Mouse (Mus musculus) lung, postnatal 0 days (tissue): Measurements from ENCODE around the gene Nfatc2. TPM values are rescaled to one million over a fixed set of nuclear protein-coding genes. Genes with fewer than 3 reads are reported as not detected.

ENCODE experiments used
- ATAC-seq: fragments of 200-750 bp; cut with Nextera tagmentation; 2 replicates; pipeline ENCODE4 v1.8.0; 2017; ENCODE audit warnings: moderate library complexity
- DNase-seq: peaks from one replicate; pipeline ENCODE4 v3.0.0-alpha.2; 2016; ENCODE audit warnings: low spot score
- H3K27ac ChIP-seq: fragments of 300-500 bp; sonication (generic); 2 replicates; pipeline ENCODE4 v1.5.1; 2014; ENCODE audit warnings: antibody characterized with exemption, mild to moderate bottlenecking, low read length, mixed read lengths
- H3K27me3 ChIP-seq: fragments of 300-500 bp; sonication (generic); replicated peaks from 2 replicates; pipeline ENCODE4 v1.6.1; 2014; ENCODE audit warnings: low read length, mixed read lengths; ENCODE audit not compliant: insufficient read depth
- H3K36me3 ChIP-seq: fragments of 300-500 bp; sonication (generic); 2 replicates; pipeline ENCODE4 v1.6.1; 2014; ENCODE audit warnings: low read length, mixed read lengths; ENCODE audit not compliant: insufficient read depth
- H3K4me1 ChIP-seq: fragments of 300-500 bp; sonication (generic); 2 replicates; pipeline ENCODE4 v1.6.1; 2014; ENCODE audit warnings: antibody characterized with exemption, low read depth, low read length, mixed read lengths; ENCODE audit not compliant: insufficient read depth
- H3K4me2 ChIP-seq: fragments of 300-500 bp; sonication (generic); replicated peaks from 2 replicates; pipeline ENCODE4 v1.6.1; 2014; ENCODE audit warnings: low read depth, mild to moderate bottlenecking, low read length, moderate library complexity, mixed read lengths
- H3K4me3 ChIP-seq: fragments of 300-500 bp; sonication (generic); 2 replicates; pipeline ENCODE4 v1.5.1; 2014; ENCODE audit warnings: low read depth, low read length
- H3K9ac ChIP-seq: fragments of 300-500 bp; sonication (generic); replicated peaks from 2 replicates; pipeline ENCODE4 v1.6.1; 2014; ENCODE audit warnings: low read depth, mild to moderate bottlenecking
- H3K9me3 ChIP-seq: fragments of 300-500 bp; sonication (generic); 2 replicates; pipeline ENCODE4 v1.6.1; 2016; ENCODE audit warnings: low read length, mixed read lengths
- CTCF ChIP-seq: IDR thresholded peaks from 2 replicates; pipeline ENCODE4 v1.5.1; 2016; ENCODE audit warnings: antibody characterized with exemption, mild to moderate bottlenecking
- EP300 ChIP-seq: IDR thresholded peaks from 2 replicates; pipeline ENCODE4 v1.6.1; 2016; ENCODE audit warnings: antibody characterized with exemption, mild to moderate bottlenecking, control low read depth
- WGBS: fragments of 180-500 bp; shearing (Covaris S2); extraction: QIAGEN DNeasy Blood & Tissue Kit; methylation state at CpG from one replicate; pipeline ENCODE4 v1.1.7; 2014; 5-methylcytosine and 5-hydroxymethylcytosine counted together
- polyA plus RNA-seq: library from polyadenylated mRNA; unstranded; fragments of >200 nt; fragmentation: Nextera tagmentation; extraction: Ambion mirVana; gene quantifications from 2 replicates; pipeline ENCODE4 v1.2.1, GENCODE M21; 2015

Gene Nfatc2
- polyA plus RNA-seq, 1 experiment from 2014 or later: 0.72 TPM

DNA sequence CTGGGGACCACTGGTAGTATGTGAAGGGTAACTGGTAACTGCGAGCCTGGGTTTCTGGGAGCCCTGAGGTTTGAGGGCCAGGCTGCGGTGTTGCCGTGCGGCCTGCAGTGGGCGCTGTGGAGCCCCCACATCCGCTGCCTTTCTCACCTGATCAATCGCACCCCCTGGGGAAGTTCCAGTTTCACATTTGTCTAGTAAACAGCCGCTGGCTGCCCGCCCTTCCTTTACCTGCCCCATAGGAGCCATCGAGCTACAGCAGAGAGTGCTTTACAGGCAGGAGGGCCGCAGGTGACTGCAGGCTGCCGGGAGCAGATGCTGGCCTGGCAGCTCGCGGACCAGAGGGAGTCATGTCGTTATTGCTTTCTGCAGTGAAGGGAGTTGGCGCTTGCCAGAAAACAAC is 128.6 kb downstream of the Nfatc2 start:
- peak overlapping the region; percentile 28 for H3K4me3 ChIP-seq
- ATAC-seq: peak; percentile 39; the same call in 1 of the 2 replicates

DNA sequence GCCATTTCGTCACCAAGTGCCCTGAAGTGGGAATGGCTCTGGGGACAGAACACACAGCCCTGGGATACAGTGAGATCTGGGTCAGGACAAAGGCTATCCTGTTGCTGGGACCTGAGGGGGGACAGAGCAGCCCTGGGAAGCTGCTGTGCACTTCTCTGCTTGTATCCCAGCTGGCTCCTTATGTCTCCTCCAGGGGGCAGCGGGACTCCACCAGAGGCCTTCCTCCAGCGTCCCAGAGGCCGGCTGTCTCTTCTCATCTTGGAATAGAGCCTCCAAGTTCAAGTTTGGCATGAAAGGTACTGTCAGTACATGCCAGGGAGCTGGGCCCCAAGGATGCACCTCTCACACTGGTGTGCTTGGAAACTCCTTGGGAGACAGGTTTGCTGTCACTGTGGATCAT is 132.4 kb downstream of the Nfatc2 start:
- WGBS: 5% methylated on average over 4 of the region's 4 CpGs
- H3K27me3 ChIP-seq: 0 out of 2 replicates have a peak, but pooled peaks cover 8% of the 10 kb centered on the region
- H3K9ac ChIP-seq: no peak overlapping the region
- no peak for TF ChIP-seq EP300
- peak; percentile 91 for TF ChIP-seq CTCF
- peak; percentile 77 for DNase-seq
- no peaks in the 10 kb centered on the region for H3K4me1 ChIP-seq
- no peaks in the 10 kb centered on the region for H3K36me3 ChIP-seq
- no peaks in the 10 kb centered on the region for H3K9me3 ChIP-seq
- H3K4me3 ChIP-seq: no peak overlapping the region
- peak; percentile 60 for ATAC-seq
- H3K27ac ChIP-seq: no peak overlapping the region
- no peak overlapping the region for H3K4me2 ChIP-seq

More for the DNA sequence above, 128.6 kb downstream of the Nfatc2 start:
- Histone ChIP-seq H3K36me3 (no peaks in the 10 kb centered on the region), H3K9me3 (no peaks in the 10 kb centered on the region), H3K9ac (no peak overlapping the region; the same call in 1 of the 2 replicates), H3K27me3 (peaks cover 14% of the 10 kb centered on the region; the same call in 1 of the 2 replicates), H3K27ac (no peak overlapping the region), H3K4me2 (peak overlapping the region; percentile 52), H3K4me1 (no peaks in the 10 kb centered on the region)
- peak; percentile 70 for DNase-seq
- TF ChIP-seq CTCF (peak; percentile 79), EP300 (no peak)
- WGBS: 6% methylated on average over 16 of the region's 16 CpGs

GRCm38 (mm10) chr2:168467166-168467565 is 134.3 kb downstream of the Nfatc2 start:
- H3K4me3 ChIP-seq: no peak overlapping the region
- H3K27me3 ChIP-seq: 0 out of 2 replicates have a peak, but pooled peaks cover 8% of the 10 kb centered on the region
- 80% methylated on average over 5 of the region's 5 CpGs for WGBS
- no peak for DNase-seq
- H3K4me2 ChIP-seq: no peak overlapping the region
- no peak overlapping the region for H3K9ac ChIP-seq
- no peak for TF ChIP-seq EP300
- TF ChIP-seq CTCF: no peak
- no peak overlapping the region for H3K27ac ChIP-seq
- H3K36me3 ChIP-seq: no peaks in the 10 kb centered on the region
- ATAC-seq: no peak
- H3K4me1 ChIP-seq: no peaks in the 10 kb centered on the region
- H3K9me3 ChIP-seq: no peaks in the 10 kb centered on the region

DNA sequence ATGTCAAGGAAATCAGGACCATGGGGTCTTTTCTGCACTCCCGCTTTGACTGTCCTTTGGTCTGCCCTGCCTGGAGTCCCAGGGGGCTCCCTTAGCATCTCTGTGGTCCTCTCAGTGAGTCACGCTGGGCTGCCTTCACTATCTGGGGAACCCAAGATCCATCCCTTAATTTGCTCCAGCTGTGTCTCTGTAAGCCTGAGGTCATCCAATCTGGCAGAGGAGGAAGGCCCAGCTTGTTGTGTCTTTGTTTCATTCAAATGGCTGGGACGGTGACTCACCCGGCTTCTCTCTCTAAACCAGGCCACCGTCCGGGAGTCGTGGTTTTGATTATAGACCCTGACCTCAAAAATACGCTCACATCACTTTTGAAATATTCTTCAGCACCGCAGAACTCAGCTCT is 135.4 kb downstream of the Nfatc2 start:
- TF ChIP-seq CTCF: no peak
- no peak for TF ChIP-seq EP300
- Histone ChIP-seq H3K36me3 (no peaks in the 10 kb centered on the region), H3K9ac (no peak overlapping the region), H3K4me2 (no peak overlapping the region), H3K27ac (no peak overlapping the region), H3K4me3 (no peak overlapping the region), H3K27me3 (0 out of 2 replicates have a peak, but pooled peaks cover 5% of the 10 kb centered on the region), H3K9me3 (no peaks in the 10 kb centered on the region), H3K4me1 (no peaks in the 10 kb centered on the region)
- ATAC-seq (peak; percentile 43), DNase-seq (peak; percentile 28)
- whole genome bisulfite sequencing: 60% methylated on average over 9 of the region's 9 CpGs

- Histone ChIP-seq H3K27me3 (0 out of 2 replicates have a peak, but pooled peaks cover under 1% of the 10 kb centered on the region), H3K9me3 (no peaks in the 10 kb centered on the region), H3K27ac (no peak overlapping the region), H3K9ac (no peak overlapping the region), H3K4me2 (no peak overlapping the region), H3K36me3 (no peaks in the 10 kb centered on the region), H3K4me3 (no peak overlapping the region), H3K4me1 (no peaks in the 10 kb centered on the region)
- no peak for DNase-seq
- WGBS: 66% methylated on average over 5 of the region's 5 CpGs
- no peak for ATAC-seq
- TF ChIP-seq EP300 (no peak), CTCF (no peak)
Measured at GRCm38 (mm10) chr2:168465646-168466045, 135.8 kb downstream of the Nfatc2 start.

- no peak for DNase-seq
- 80% methylated on average over 9 of the region's 9 CpGs for WGBS
- H3K4me1 ChIP-seq: no peaks in the 10 kb centered on the region
Measured at GRCm38 (mm10) chr2:168461865-168462264, 139.6 kb downstream of the Nfatc2 start.

DNA sequence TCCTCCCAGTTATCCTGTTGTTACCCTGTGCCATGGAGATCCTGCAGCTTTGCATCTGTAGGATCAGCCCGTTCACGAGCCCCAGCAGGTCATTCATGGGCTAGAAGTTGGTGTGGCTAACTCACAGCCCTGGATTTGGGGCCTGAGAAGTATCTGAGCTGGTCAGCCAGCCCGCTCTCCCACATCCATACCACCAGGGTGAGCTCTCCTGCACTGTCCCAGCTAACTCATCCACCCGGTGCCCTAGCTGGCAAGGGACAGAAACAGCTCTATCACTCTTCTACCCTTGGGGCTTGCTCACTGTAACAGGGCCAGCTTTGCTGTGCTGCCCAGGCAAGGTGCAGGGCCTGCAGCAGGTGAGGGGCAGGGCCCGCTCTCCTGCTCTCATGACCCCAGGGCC is 141.8 kb downstream of the Nfatc2 start:
- TF ChIP-seq EP300 (no peak), CTCF (peak; percentile 45)
- ATAC-seq: no peak
- no peak for DNase-seq
- H3K4me1 ChIP-seq: no peaks in the 10 kb centered on the region
- 70% methylated on average over 5 of the region's 5 CpGs for WGBS
- H3K27ac ChIP-seq: no peak overlapping the region
- no peak overlapping the region for H3K4me3 ChIP-seq
- H3K9me3 ChIP-seq: no peaks in the 10 kb centered on the region
- no peak overlapping the region for H3K4me2 ChIP-seq
- H3K27me3 ChIP-seq: no peaks in the 10 kb centered on the region
- no peaks in the 10 kb centered on the region for H3K36me3 ChIP-seq
- no peak overlapping the region for H3K9ac ChIP-seq

More at GRCm38 (mm10) chr2:168461865-168462264, 139.6 kb downstream of the Nfatc2 start:
- TF ChIP-seq EP300 (no peak), CTCF (no peak)
- H3K4me2 ChIP-seq: no peak overlapping the region
- no peak overlapping the region for H3K9ac ChIP-seq
- no peaks in the 10 kb centered on the region for H3K36me3 ChIP-seq
- ATAC-seq: no peak
- H3K27me3 ChIP-seq: no peaks in the 10 kb centered on the region
- no peak overlapping the region for H3K27ac ChIP-seq
- H3K4me3 ChIP-seq: no peak overlapping the region
- no peaks in the 10 kb centered on the region for H3K9me3 ChIP-seq
